Mouse (Mus musculus): ENCODE measurements around the gene Nlrx1.

GRCm38 (mm10) chr9:44241418-44241817 lies 27.0 kb downstream of the Nlrx1 start:
- TF ChIP-seq HCFC1 (IDR thresholded peaks at IDR 0.05; ENCODE audit: borderline replicate concordance, insufficient read depth, low read length) (no peak), CHD2 (IDR thresholded peaks at IDR 0.05; ENCODE audit: low read depth, low read length) (no peak), ZC3H11A (IDR thresholded peaks at IDR 0.05; ENCODE audit: borderline replicate concordance, low read depth, low read length) (no peak)
